Mouse (Mus musculus): ENCODE results near the gene Lmx1b. TPM values are rescaled to one million over a fixed set of nuclear protein-coding genes. Genes with fewer than 3 reads are reported as not detected.

Gene Lmx1b
- polyA plus RNA-seq, 1 experiment from 2014 or later: not detected

GRCm38 (mm10) chr2:33631708-33632343, 8.5 kb downstream of the Lmx1b start:
- H3K27ac ChIP-seq (ENCODE audit: low read length): no peak overlapping the region
- WGBS: 0% methylated on average over 31 of the region's 31 CpGs
- no peak overlapping the region for H3K9ac ChIP-seq (replicated peaks; ENCODE audit: low read depth, low read length)
- H3K4me2 ChIP-seq (ENCODE audit: low read length): no peak overlapping the region
- no peak overlapping the region for H3K4me3 ChIP-seq (replicated peaks; ENCODE audit: low read length)
- H3K36me3 ChIP-seq (ENCODE audit: control insufficient read depth, insufficient read depth): no peaks in the 10 kb centered on the region
- no peaks in the 10 kb centered on the region for H3K9me3 ChIP-seq (ENCODE audit: control insufficient read depth, low read length)
- ATAC-seq: 0 out of 2 replicates have a peak, but pooled peaks have one; percentile 31
- peaks cover 85% of the 10 kb centered on the region for H3K27me3 ChIP-seq (replicated peaks; ENCODE audit: control insufficient read depth, insufficient read depth, low read length)
- H3K4me1 ChIP-seq (replicated peaks; ENCODE audit: control insufficient read depth, insufficient read depth, low read length): peaks cover 4% of the 10 kb centered on the region

GRCm38 (mm10) chr2:33631022-33631707, 9.1 kb downstream of the Lmx1b start:
- Histone ChIP-seq H3K9me3 (ENCODE audit: control insufficient read depth, low read length) (no peaks in the 10 kb centered on the region), H3K27ac (ENCODE audit: low read length) (no peak overlapping the region), H3K4me2 (ENCODE audit: low read length) (no peak overlapping the region), H3K27me3 (replicated peaks; ENCODE audit: control insufficient read depth, insufficient read depth, low read length) (peaks cover 87% of the 10 kb centered on the region), H3K36me3 (ENCODE audit: control insufficient read depth, insufficient read depth) (no peaks in the 10 kb centered on the region), H3K4me1 (replicated peaks; ENCODE audit: control insufficient read depth, insufficient read depth, low read length) (peaks cover 4% of the 10 kb centered on the region), H3K4me3 (replicated peaks; ENCODE audit: low read length) (no peak overlapping the region), H3K9ac (replicated peaks; ENCODE audit: low read depth, low read length) (no peak overlapping the region)
- no peak for ATAC-seq
- whole genome bisulfite sequencing: under 1% methylated on average over 40 of the region's 40 CpGs

GRCm38 (mm10) chr2:33630081-33631021, 10.0 kb downstream of the Lmx1b start:
- H3K9ac ChIP-seq (replicated peaks; ENCODE audit: low read depth, low read length): no peak overlapping the region
- peaks cover 4% of the 10 kb centered on the region for H3K4me1 ChIP-seq (replicated peaks; ENCODE audit: control insufficient read depth, insufficient read depth, low read length)
- peaks cover 92% of the 10 kb centered on the region for H3K27me3 ChIP-seq (replicated peaks; ENCODE audit: control insufficient read depth, insufficient read depth, low read length)
- WGBS: under 1% methylated on average over 34 of the region's 34 CpGs
- H3K4me3 ChIP-seq (replicated peaks; ENCODE audit: low read length): no peak overlapping the region
- no peaks in the 10 kb centered on the region for H3K9me3 ChIP-seq (ENCODE audit: control insufficient read depth, low read length)
- no peaks in the 10 kb centered on the region for H3K36me3 ChIP-seq (ENCODE audit: control insufficient read depth, insufficient read depth)
- no peak overlapping the region for H3K27ac ChIP-seq (ENCODE audit: low read length)
- ATAC-seq: no peak
- H3K4me2 ChIP-seq (ENCODE audit: low read length): no peak overlapping the region

GRCm38 (mm10) chr2:33629641-33630040, 10.7 kb downstream of the Lmx1b start:
- no peak overlapping the region for H3K27ac ChIP-seq (ENCODE audit: low read length)
- H3K4me3 ChIP-seq (replicated peaks; ENCODE audit: low read length): no peak overlapping the region
- no peak for ATAC-seq
- H3K4me2 ChIP-seq (ENCODE audit: low read length): no peak overlapping the region
- H3K9ac ChIP-seq (replicated peaks; ENCODE audit: low read depth, low read length): no peak overlapping the region
- H3K9me3 ChIP-seq (ENCODE audit: control insufficient read depth, low read length): no peaks in the 10 kb centered on the region
- peaks cover 4% of the 10 kb centered on the region for H3K4me1 ChIP-seq (replicated peaks; ENCODE audit: control insufficient read depth, insufficient read depth, low read length)
- 6% methylated on average over 6 of the region's 6 CpGs for WGBS
- H3K36me3 ChIP-seq (ENCODE audit: control insufficient read depth, insufficient read depth): no peaks in the 10 kb centered on the region
- peaks cover 89% of the 10 kb centered on the region for H3K27me3 ChIP-seq (replicated peaks; ENCODE audit: control insufficient read depth, insufficient read depth, low read length)

GRCm38 (mm10) chr2:33628791-33629190, 11.5 kb downstream of the Lmx1b start:
- peaks cover 4% of the 10 kb centered on the region for H3K4me1 ChIP-seq (replicated peaks; ENCODE audit: control insufficient read depth, insufficient read depth, low read length)
- 3% methylated on average over 16 of the region's 16 CpGs for WGBS

GRCm38 (mm10) chr2:33627058-33627375, 13.3 kb downstream of the Lmx1b start:
- H3K27ac ChIP-seq (ENCODE audit: low read length): no peak overlapping the region
- 36% methylated on average over 10 of the region's 10 CpGs for WGBS
- H3K9me3 ChIP-seq (ENCODE audit: control insufficient read depth, low read length): no peaks in the 10 kb centered on the region
- no peak overlapping the region for H3K4me3 ChIP-seq (replicated peaks; ENCODE audit: low read length)
- no peak overlapping the region for H3K4me2 ChIP-seq (ENCODE audit: low read length)
- H3K27me3 ChIP-seq (replicated peaks; ENCODE audit: control insufficient read depth, insufficient read depth, low read length): peaks cover 71% of the 10 kb centered on the region
- no peak overlapping the region for H3K9ac ChIP-seq (replicated peaks; ENCODE audit: low read depth, low read length)
- no peaks in the 10 kb centered on the region for H3K36me3 ChIP-seq (ENCODE audit: control insufficient read depth, insufficient read depth)
- ATAC-seq: no peak
- peaks cover 4% of the 10 kb centered on the region for H3K4me1 ChIP-seq (replicated peaks; ENCODE audit: control insufficient read depth, insufficient read depth, low read length)

More at GRCm38 (mm10) chr2:33628791-33629190, 11.5 kb downstream of the Lmx1b start:
- H3K4me3 ChIP-seq (replicated peaks; ENCODE audit: low read length): no peak overlapping the region
- H3K36me3 ChIP-seq (ENCODE audit: control insufficient read depth, insufficient read depth): no peaks in the 10 kb centered on the region
- no peak overlapping the region for H3K27ac ChIP-seq (ENCODE audit: low read length)
- H3K9ac ChIP-seq (replicated peaks; ENCODE audit: low read depth, low read length): no peak overlapping the region
- H3K9me3 ChIP-seq (ENCODE audit: control insufficient read depth, low read length): no peaks in the 10 kb centered on the region
- H3K27me3 ChIP-seq (replicated peaks; ENCODE audit: control insufficient read depth, insufficient read depth, low read length): peaks cover 84% of the 10 kb centered on the region
- no peak overlapping the region for H3K4me2 ChIP-seq (ENCODE audit: low read length)
- ATAC-seq: no peak

- Histone ChIP-seq H3K27ac (ENCODE audit: low read length) (no peak overlapping the region), H3K9ac (replicated peaks; ENCODE audit: low read depth, low read length) (no peak overlapping the region), H3K4me3 (replicated peaks; ENCODE audit: low read length) (no peak overlapping the region), H3K4me1 (replicated peaks; ENCODE audit: control insufficient read depth, insufficient read depth, low read length) (peaks cover 4% of the 10 kb centered on the region), H3K36me3 (ENCODE audit: control insufficient read depth, insufficient read depth) (no peaks in the 10 kb centered on the region), H3K27me3 (replicated peaks; ENCODE audit: control insufficient read depth, insufficient read depth, low read length) (peaks cover 66% of the 10 kb centered on the region), H3K4me2 (ENCODE audit: low read length) (no peak overlapping the region), H3K9me3 (ENCODE audit: control insufficient read depth, low read length) (no peaks in the 10 kb centered on the region)
- ATAC-seq: no peak
- 38% methylated on average over 16 of the region's 16 CpGs for WGBS
These were observed 13.9 kb downstream of the Lmx1b start for GRCm38 (mm10) chr2:33626262-33627057.

GRCm38 (mm10) chr2:33617670-33618069, 22.6 kb downstream of the Lmx1b start:
- Histone ChIP-seq H3K9ac (replicated peaks; ENCODE audit: low read depth, low read length) (no peak overlapping the region), H3K4me1 (replicated peaks; ENCODE audit: control insufficient read depth, insufficient read depth, low read length) (peaks cover 22% of the 10 kb centered on the region), H3K27ac (ENCODE audit: low read length) (no peak overlapping the region), H3K9me3 (ENCODE audit: control insufficient read depth, low read length) (no peaks in the 10 kb centered on the region), H3K36me3 (ENCODE audit: control insufficient read depth, insufficient read depth) (no peaks in the 10 kb centered on the region), H3K27me3 (replicated peaks; ENCODE audit: control insufficient read depth, insufficient read depth, low read length) (peaks cover 19% of the 10 kb centered on the region), H3K4me2 (ENCODE audit: low read length) (no peak overlapping the region), H3K4me3 (replicated peaks; ENCODE audit: low read length) (no peak overlapping the region)
- 53% methylated on average over 9 of the region's 9 CpGs for WGBS
- peak; percentile 26; the same call in 1 of the 2 replicates for ATAC-seq
